Mouse (Mus musculus) limb, embryonic 11.5 days (tissue): ENCODE measurements around the gene Mrpl40. TPM values are rescaled to one million over a fixed set of nuclear protein-coding genes. Genes with fewer than 3 reads are reported as not detected.
"Not testable (repeated sequence)": the region's sequence is repeated elsewhere in the genome, so short reads cannot be mapped to it uniquely, and the experiment has no call there.

ENCODE experiments used
- ATAC-seq: fragments of 200-750 bp; cut with Nextera tagmentation; 2 replicates; pipeline ENCODE4 v1.8.0; 2017; ENCODE audit warnings: low read depth; ENCODE audit not compliant: insufficient number of reproducible peaks, low FRiP score, low TSS enrichment
- DNase-seq: peaks from one replicate; pipeline ENCODE4 v3.0.0-alpha.2; 2015; ENCODE audit warnings: low spot score
- H3K27ac ChIP-seq: fragments of 300-500 bp; sonication (generic); replicated peaks from 2 replicates; pipeline ENCODE4 v1.5.1; 2014; ENCODE audit warnings: low read depth, mild to moderate bottlenecking, low read length
- H3K27me3 ChIP-seq: fragments of 300-500 bp; sonication (generic); 2 replicates; pipeline ENCODE4 v1.6.1; 2014; ENCODE audit warnings: mild to moderate bottlenecking, low read length, mixed read lengths; ENCODE audit not compliant: control insufficient read depth, insufficient read depth
- H3K36me3 ChIP-seq: fragments of 300-500 bp; sonication (generic); 2 replicates; pipeline ENCODE4 v1.6.1; 2014; ENCODE audit warnings: mild to moderate bottlenecking, low read length, moderate library complexity, mixed read lengths; ENCODE audit not compliant: control insufficient read depth, insufficient read depth
- H3K4me1 ChIP-seq: fragments of 300-500 bp; sonication (generic); 2 replicates; pipeline ENCODE4 v1.6.1; 2014; ENCODE audit warnings: low read length, mixed read lengths; ENCODE audit not compliant: control insufficient read depth, insufficient read depth
- H3K4me2 ChIP-seq: fragments of 300-500 bp; sonication (generic); 2 replicates; pipeline ENCODE4 v1.6.1; 2014; ENCODE audit warnings: low read depth, mild to moderate bottlenecking, moderate library complexity; ENCODE audit not compliant: severe bottlenecking
- H3K4me3 ChIP-seq: fragments of 300-500 bp; sonication (generic); 2 replicates; pipeline ENCODE4 v1.5.1; 2014; ENCODE audit warnings: low read depth, low read length
- H3K9ac ChIP-seq: fragments of 300-500 bp; sonication (generic); 2 replicates; pipeline ENCODE4 v1.6.1; 2014; ENCODE audit warnings: mild to moderate bottlenecking, low read length
- H3K9me3 ChIP-seq: fragments of 300-500 bp; sonication (generic); 2 replicates; pipeline ENCODE4 v1.6.1; 2016; ENCODE audit warnings: low read length; ENCODE audit not compliant: control insufficient read depth
- WGBS: fragments of 180-500 bp; shearing (Covaris S2); extraction: QIAGEN DNeasy Blood & Tissue Kit; methylation state at CpG from one replicate; pipeline ENCODE4 v1.1.7; 2014; 5-methylcytosine and 5-hydroxymethylcytosine counted together
- polyA plus RNA-seq: library from polyadenylated mRNA; unstranded; fragments of >200 nt; fragmentation: Nextera tagmentation; extraction: Ambion mirVana; gene quantifications from 2 replicates; pipeline ENCODE4 v1.2.1, GENCODE M21; 2014

The Mrpl40 gene
- polyA plus RNA-seq, 1 experiment from 2014 or later: 102 TPM

DNA sequence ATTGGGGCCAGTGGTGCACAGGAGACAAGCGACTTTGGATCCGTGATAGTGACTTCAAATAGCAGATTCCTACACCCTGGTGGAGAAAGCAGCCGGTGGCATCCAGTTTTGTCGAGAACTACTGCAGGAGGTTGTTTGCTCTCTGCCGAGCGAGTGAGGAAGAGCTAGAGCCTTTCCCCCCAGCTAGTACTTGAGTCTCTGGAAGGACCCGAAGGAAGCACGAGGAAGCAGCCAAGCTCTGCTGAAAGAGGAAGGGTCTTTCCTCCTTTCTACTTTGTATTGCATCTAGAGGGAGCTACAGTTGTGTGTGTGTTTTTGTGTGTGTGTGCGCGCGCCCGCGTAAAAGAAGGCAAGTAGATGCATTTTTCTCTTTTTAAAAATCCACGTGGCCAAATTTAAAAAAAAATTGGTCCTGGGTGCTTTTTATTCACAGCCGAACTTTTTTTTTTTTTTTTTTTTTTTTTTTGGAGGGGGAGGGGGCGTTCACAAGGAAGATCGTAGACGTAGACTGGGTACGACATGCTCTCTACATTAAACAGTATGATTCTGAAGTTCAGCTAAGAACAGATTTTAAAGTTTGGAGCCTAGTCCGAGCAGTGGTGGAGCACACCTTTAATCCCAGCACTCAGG is 1.5 kb upstream of the Mrpl40 start:
- no peaks in the 10 kb centered on the region for H3K27me3 ChIP-seq
- ATAC-seq (no peak), DNase-seq (no peak)
- peak overlapping the region; percentile 81 for H3K4me2 ChIP-seq
- H3K4me3 ChIP-seq: peak overlapping the region; percentile 91
- H3K27ac ChIP-seq: peak overlapping the region; percentile 85
- WGBS: 34% methylated on average over 20 of the region's 20 CpGs
- no peaks in the 10 kb centered on the region for H3K9me3 ChIP-seq
- H3K36me3 ChIP-seq: peaks cover 6% of the 10 kb centered on the region; the same call in 1 of the 2 replicates
- H3K9ac ChIP-seq: peak overlapping the region; percentile 89
- no peaks in the 10 kb centered on the region for H3K4me1 ChIP-seq

DNA sequence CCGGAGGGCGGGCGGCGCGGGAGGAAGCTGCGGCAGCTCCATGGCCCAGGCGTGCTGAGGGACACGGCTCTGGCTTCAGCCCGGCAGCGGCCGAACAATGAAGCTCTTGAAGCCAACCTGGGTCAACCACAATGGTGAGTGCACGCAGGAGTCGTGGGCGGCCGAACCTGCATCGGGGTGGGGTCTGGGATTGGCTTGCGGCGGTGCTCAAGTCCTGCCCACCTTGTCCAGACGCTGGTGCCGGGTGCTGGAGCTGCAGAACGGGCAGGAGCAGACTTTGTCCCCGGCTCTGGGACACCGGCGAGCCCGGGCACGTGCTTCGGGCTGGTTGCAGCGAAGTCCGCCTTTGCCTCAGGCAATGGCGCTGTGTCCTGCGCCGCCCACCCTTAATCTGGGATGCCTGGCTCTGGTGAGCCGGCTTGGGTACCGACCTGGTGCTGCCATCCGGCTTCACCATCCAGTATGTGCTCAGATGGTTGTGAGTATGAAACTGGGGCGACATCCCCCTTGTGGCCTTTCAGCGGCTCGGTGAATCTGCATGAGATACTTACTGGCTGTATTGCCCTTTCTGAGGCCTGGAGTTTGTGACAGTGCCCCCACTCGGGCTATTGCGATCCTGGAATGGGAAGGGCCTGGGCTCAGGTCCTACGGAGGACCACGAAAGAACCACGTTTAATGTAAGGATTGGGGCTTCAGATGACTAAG is 876 bp upstream of the Mrpl40 start:
- DNase-seq (peak; percentile 75), ATAC-seq (peak; percentile 28)
- H3K27ac ChIP-seq: peak overlapping the region; percentile 85
- peak overlapping the region; percentile 81 for H3K4me2 ChIP-seq
- WGBS: under 1% methylated on average over 43 of the region's 43 CpGs
- H3K4me1 ChIP-seq: no peaks in the 10 kb centered on the region
- H3K4me3 ChIP-seq: peak overlapping the region; percentile 91
- peak overlapping the region; percentile 89 for H3K9ac ChIP-seq
- no peaks in the 10 kb centered on the region for H3K27me3 ChIP-seq
- H3K36me3 ChIP-seq: peaks cover 6% of the 10 kb centered on the region; the same call in 1 of the 2 replicates
- H3K9me3 ChIP-seq: no peaks in the 10 kb centered on the region

DNA sequence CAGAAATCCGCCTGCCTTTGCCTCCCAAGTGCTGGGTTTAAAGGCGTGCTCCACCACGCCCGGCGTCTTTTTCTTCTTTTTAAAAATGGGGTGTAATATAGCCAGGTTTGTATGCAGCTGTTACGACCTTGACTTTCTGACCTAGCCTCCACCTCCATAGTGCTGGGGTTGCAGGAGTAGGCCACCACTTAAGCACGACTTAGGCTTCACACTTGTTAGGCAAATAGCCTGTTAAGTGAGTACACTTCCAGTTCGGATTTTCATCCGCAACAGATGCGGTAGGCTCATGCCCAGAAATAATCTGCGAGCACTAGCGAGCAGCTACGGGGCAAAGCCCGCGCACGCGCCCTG is 596 bp downstream of the Mrpl40 start:
- peaks cover 9% of the 10 kb centered on the region; the same call in 1 of the 2 replicates for H3K36me3 ChIP-seq

DNA sequence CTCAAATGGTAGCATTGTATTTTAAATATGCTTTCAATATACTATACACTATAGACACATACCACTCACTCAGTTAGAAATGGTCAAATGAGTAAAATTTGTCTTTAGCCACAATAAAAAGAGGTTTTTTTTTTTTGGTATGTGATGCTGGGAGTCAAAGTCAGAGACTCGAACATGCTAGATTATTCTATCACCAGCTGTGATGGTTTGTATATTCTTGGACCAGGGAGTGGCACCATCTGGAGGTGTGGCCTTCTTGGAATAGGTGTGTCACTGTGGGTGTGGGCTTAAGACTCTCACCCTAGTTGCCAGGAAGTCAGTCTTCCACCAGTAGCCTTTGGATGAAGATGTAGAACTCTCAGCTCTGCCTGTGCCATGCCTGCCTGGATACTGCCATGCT is 6.2 kb downstream of the Mrpl40 start:
- not testable (repeated sequence) for H3K4me3 ChIP-seq, H3K9me3 ChIP-seq, ATAC-seq, H3K4me1 ChIP-seq, H3K27ac ChIP-seq, H3K4me2 ChIP-seq, H3K36me3 ChIP-seq, H3K9ac ChIP-seq, DNase-seq, H3K27me3 ChIP-seq
- 86% methylated on average over 1 of the region's 1 CpGs for WGBS

More for the DNA sequence above, 596 bp downstream of the Mrpl40 start:
- Histone ChIP-seq H3K27ac (peak overlapping the region; percentile 85), H3K27me3 (no peaks in the 10 kb centered on the region), H3K4me3 (peak overlapping the region; percentile 91), H3K4me2 (peak overlapping the region; percentile 81; the same call in 1 of the 2 replicates), H3K4me1 (no peaks in the 10 kb centered on the region), H3K9me3 (no peaks in the 10 kb centered on the region), H3K9ac (peak overlapping the region; percentile 89)
- ATAC-seq: peak; percentile 60
- under 1% methylated on average over 17 of the region's 17 CpGs for WGBS
- DNase-seq: no peak

GRCm38 (mm10) chr16:18860186-18860585 is 16.5 kb downstream of the Mrpl40 start:
- no peak for ATAC-seq
- H3K9ac ChIP-seq: no peak overlapping the region
- 88% methylated on average over 1 of the region's 1 CpGs for WGBS
- peaks cover 2% of the 10 kb centered on the region; the same call in 1 of the 2 replicates for H3K9me3 ChIP-seq
- no peak overlapping the region for H3K27ac ChIP-seq
- H3K4me3 ChIP-seq: no peak overlapping the region
- no peak for DNase-seq
- no peak overlapping the region for H3K4me2 ChIP-seq
- H3K27me3 ChIP-seq: no peaks in the 10 kb centered on the region
- H3K36me3 ChIP-seq: no peaks in the 10 kb centered on the region
- no peaks in the 10 kb centered on the region for H3K4me1 ChIP-seq

- DNase-seq (no peak), ATAC-seq (no peak)
- no peak overlapping the region for H3K27ac ChIP-seq
- H3K4me3 ChIP-seq: no peak overlapping the region
- H3K27me3 ChIP-seq: no peaks in the 10 kb centered on the region
- H3K36me3 ChIP-seq: no peaks in the 10 kb centered on the region
- H3K4me1 ChIP-seq: no peaks in the 10 kb centered on the region
- H3K9me3 ChIP-seq: peaks cover 2% of the 10 kb centered on the region; the same call in 1 of the 2 replicates
- H3K9ac ChIP-seq: no peak overlapping the region
- no peak overlapping the region for H3K4me2 ChIP-seq
Observed at GRCm38 (mm10) chr16:18858551-18858950, 18.1 kb downstream of the Mrpl40 start.

DNA sequence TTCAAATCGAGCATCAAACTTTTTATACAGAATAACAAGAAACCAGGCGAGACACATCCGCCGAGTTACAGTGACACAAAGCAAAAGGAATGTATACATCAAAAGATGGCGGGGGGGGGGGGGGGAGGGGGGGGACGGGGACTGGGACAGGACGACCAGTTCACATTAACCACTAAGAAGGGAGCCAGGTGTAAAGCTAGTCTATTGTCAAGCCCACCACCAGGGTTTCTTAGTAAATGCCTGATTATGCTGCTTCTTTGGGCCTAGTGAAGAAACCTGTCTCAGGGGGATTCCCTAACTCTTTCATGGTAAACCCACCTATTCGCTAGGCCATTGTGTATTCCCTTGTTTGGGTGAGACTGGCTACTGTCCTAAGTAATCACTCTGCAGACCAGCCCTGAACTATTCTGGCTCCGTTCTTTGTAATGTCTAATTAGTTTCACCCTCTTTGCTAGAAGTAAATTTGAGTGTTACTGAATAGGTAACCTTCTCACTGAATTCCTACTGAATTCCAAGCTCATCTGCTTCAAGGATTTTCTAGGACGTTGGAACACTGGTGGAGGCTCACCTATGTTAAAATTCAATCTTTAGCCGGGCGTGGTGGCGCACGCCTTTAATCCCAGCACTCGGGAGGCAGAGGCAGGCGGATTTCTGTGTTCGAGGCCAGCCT is 27.0 kb downstream of the Mrpl40 start:
- not testable (repeated sequence) for H3K27ac ChIP-seq, H3K9ac ChIP-seq, H3K9me3 ChIP-seq, H3K27me3 ChIP-seq, H3K4me1 ChIP-seq, ATAC-seq, DNase-seq, H3K36me3 ChIP-seq, H3K4me3 ChIP-seq, H3K4me2 ChIP-seq
- WGBS: 90% methylated on average over 16 of the region's 17 CpGs

GRCm38 (mm10) chr16:18846301-18846820 is 30.3 kb downstream of the Mrpl40 start:
- H3K27me3 ChIP-seq: no peaks in the 10 kb centered on the region
- H3K4me3 ChIP-seq: no peak overlapping the region
- no peak for DNase-seq
- no peaks in the 10 kb centered on the region for H3K4me1 ChIP-seq
- no peak overlapping the region for H3K9ac ChIP-seq
- H3K9me3 ChIP-seq: no peaks in the 10 kb centered on the region
- WGBS: 85% methylated on average over 15 of the region's 15 CpGs
- H3K36me3 ChIP-seq: no peaks in the 10 kb centered on the region
- H3K4me2 ChIP-seq: no peak overlapping the region
- ATAC-seq: no peak
- no peak overlapping the region for H3K27ac ChIP-seq
